Mouse (Mus musculus): Measurements from ENCODE around the gene Rbmx2.

Gene Rbmx2

DNA sequence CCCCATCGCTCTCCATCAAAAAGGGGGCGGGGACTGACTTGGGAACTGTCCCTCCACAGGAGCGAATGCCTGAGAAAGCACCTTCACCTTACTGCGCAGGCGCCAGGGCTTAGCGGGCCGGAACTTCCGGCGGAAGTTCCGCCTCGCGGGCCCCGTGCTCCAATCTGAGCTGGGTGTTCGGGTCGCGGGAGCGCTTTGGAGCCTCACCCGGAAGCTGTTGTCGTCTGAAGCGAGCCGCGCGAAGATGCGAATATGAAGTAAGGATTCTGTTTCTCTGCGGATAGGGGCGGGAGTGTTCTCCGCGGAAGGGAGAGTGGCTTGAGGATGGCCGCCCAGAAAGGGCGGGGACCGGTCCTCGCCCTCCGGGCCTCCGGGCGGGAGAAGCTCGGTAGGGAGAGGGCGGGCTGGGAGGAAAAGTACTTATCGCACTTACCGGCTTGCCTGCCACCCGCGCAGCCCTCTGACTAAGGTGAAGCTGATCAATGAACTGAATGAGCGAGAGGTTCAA lies at the start of gene Rbmx2:
Gene Rbmx2 (plus strand): TSS at position 141 of the 508 bp plus-strand sequence.
- DNase-seq: peak; percentile 94

DNA sequence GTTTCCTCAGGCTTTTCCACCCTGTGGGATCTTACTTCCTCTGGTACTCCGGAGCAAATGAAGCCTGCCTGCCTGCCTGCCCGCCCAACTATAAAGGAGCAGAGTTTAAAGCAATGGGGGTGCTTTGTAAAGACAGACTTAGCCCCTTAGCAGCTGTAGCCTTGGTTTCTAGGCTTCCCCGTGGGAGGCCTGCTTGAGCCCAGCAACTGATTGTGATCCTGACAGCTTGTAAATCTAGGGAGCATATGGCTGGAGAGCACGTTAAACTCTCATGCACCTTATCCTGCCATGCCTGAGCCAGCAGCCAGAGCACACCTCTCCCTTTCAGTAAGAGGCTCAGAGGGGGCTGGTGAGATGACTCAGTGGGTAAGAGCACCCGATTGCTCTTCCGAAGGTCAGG lies 28.0 kb upstream of the Rbmx2 start:
- DNase-seq: peak; percentile 51

DNA sequence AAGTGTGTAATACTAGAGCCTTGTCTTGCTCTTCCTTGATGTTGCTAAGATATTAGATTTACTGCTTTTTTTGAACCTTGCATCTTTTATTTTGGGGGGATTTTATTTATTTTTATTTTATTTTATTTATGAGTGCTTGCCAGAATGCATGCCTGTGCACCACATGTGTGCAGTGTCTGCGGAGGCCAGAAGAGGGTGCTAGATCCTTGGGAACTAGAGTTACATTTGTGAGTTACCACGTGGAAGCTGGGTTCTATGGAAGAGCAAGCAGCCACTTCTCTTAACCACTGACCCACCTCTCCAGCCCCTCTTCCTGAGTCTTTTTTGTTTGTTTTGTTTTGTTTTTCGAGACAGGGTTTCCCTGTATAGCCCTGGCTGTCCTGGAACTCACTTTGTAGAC lies 25.2 kb upstream of the Rbmx2 start:
- no peak for DNase-seq

DNA sequence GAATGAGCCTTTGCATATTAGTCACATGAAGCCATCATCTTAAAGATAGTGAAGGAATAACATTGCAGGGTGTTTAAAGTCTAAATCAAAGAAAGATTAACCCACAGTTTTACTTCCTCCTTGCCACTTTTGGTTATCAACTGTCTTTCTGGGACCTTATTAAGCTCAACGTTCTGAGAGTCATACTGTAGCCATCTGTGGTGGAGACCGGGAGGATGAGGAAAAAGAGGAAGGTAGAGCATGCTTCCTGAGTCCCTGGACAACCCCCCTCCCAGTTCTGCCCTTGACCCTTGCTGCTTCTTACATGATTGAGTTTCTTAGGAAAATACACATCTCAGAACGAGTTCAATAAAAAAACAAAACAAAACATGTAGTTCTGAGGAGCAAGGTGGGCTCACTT lies 23.1 kb upstream of the Rbmx2 start:
- DNase-seq: no peak

DNA sequence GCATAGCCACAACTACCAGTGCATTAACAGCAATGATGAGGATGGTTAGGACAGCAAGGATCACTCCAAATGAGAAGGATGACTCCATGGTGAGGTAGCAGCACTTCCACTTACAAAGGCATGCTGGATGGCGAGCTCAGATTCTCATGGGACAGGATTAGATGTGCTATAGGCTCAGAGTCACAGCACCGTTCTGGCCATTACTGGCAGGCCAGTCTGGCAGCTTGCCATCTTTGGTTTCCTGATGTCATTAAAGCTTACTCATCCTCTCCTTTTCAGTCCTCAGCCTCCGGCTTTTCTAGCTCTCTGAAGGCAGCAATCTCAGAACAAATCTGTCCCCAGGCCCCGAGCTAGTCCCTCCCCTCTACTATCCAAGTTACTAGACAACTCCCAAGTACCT lies 20.6 kb upstream of the Rbmx2 start, which contains the start of gene Gpr119:
Gene Gpr119 (minus strand): TSS at position 308 of the 400 bp plus-strand sequence.
- DNase-seq: no peak

DNA sequence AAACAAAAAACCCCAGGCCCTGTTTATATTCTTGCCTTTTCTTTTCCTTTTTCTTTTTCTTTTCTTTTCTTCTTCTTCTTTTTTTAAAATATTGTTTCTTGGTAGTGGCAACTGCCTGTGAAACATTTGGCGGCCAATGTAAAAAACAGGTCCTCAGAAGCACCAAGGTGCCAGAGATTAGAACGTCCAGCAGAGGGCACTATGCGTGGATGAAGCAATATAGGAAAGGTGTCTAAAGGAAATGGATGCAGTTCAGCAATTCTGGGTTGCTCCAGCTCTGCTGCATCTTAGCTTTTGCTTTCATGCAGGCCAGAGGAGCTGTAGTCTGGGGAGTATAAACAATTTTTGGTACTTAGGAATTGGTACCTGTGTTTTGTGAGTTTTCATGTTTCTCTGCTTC lies 11.4 kb upstream of the Rbmx2 start:
- peak; percentile 64 for DNase-seq

DNA sequence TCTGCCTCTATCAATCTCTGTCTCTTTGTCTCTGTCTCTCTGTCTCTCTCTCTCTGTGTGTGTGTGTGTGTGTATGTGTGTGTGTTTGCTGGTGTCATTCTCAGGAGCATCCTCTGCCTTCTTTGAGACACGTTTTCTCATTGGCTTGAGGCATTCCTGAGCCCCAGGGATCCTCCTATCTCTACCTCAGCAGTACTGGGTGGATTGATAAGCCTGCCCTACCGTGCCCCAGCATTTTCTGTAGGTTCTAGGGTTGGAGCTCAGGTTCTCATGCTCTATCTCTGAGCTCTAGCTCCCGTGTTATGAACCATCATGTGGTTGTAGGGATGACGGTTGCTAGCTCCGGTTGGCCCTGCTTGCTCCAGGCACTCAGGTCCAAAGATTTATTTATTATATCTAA lies 10.9 kb upstream of the Rbmx2 start:
- DNase-seq: no peak

DNA sequence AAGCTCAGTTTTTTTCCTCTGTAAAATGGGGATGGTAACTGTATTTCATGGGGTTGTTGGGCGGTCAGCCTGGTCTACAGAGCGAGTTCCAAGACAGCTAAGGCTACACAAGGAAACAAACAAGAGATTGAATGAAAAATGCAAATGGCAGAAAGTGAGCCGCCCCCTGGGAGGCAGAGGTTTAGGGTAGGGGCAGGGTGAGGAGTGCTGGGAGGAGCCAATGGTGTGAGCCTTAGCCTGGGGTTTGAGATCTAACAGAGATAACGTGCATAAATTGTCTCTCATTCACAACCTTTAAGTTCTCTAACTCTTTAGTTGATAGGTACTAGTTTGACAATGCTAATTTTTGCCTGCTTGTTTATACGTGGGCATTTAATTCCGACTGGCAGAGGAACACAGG lies 344 bp upstream of the Rbmx2 start:
- DNase-seq: no peak

DNA sequence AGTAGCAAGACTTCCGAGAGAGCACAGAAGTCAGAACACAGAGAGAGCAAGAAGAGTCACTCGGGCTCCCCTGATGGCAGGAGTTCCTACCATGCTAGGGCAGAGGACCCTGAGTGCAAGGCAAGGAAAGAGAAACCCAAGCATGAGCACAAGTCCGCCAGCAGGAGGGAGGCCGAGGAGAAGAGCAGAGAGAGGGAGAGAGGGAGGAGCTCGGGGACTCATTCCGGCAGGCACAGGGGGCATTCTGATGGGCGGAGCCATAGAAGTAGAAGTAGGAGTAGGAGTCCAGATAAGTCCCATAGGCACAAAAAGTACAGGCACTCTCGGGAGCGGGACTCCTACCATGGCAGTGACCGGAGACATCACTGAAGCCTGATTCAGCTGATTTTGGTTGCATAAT lies 14.9 kb downstream of the Rbmx2 start:
- DNase-seq: no peak

DNA sequence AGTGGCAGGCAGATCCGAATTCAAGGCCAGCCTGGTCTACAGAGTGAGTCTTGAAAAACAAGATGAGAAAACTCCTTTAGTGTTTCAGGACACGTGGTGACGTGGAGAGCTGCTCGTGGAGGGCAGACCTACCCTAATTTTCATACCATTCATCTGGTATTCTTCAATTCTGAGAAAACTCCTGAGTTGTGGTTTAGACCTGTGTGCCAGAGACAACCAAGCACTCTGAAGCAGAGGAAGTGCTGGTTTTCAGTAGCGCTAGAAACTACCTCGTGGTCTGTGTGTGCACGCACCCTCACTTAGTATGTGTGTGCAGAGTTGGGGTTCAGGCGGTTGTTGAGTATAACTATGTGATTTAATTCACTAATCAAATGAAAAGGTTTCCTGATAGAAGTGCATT lies 18.0 kb downstream of the Rbmx2 start:
- no peak for DNase-seq

DNA sequence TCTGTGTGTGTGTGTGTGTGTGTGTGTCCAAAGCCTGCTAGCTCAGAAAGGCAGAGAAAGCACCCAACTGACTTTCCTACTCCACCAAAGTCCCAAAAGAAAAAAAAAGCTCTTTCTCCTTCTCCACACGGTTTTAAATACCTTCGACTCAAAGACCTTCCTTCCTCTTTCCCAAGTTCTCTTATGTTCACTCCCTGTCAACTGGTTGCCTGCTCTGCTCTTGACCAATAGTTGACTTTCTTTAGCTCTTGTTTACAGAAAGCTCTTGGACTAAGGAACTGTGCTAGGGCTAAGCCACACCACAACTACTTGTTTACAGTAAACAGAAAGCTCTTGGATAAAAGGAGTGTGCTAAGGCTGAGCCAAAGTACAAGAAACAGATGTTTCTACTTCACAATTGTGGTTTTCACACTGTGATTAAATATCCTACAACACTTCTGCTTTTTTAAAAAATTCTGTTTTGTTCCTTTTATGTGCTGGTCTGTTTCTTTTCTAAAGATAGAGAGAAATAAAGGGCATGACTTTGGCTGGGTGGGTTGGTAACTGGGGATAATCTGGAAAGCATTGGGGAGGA lies 60.0 kb downstream of the Rbmx2 start:
- DNase-seq: no peak

Data from embryo, embryonic 11 days (tissue).